In genomic region chr6:146258261-146258660, GRCm38 (mm10) we compare ENCODE assay signal across 17 mouse cellular contexts.
A peak's percentile ranks its signal among the peaks of the same experiment; 100 is the strongest.
DNase-seq lines count a peak whose midpoint lies in the region; ATAC-seq and TF ChIP-seq lines count a peak whose summit lies in the region.
"Had no signal": no experiment of that assay in that cellular context is flagged by ENCODE, and none has a peak within 500 bp of the region (broad histone marks: within the 10 kb centered on the region; RNA-seq: fewer than 3 reads in every experiment).

No protein-coding gene starts in this region.

- no peak for ATAC-seq in forebrain, postnatal 0 days
- no peak for ATAC-seq in forebrain, embryonic 13.5 days
- ATAC-seq in liver, embryonic 14.5 days (ENCODE audit: insufficient read depth): no peak
- no peak for ATAC-seq in liver, embryonic 11.5 days (replicated peaks; ENCODE audit: low FRiP score)
- ATAC-seq in erythroid progenitor cell, adult 5-6 weeks (replicated peaks; ENCODE audit: low FRiP score, poor library complexity, severe bottlenecking): no peak
- no peak for ATAC-seq in erythroblast, adult 5-6 weeks (replicated peaks; ENCODE audit: low FRiP score, poor library complexity, severe bottlenecking)
- ATAC-seq: forebrain, embryonic 16.5 days had no signal

- 94% methylated on average over 3 of the region's 3 CpGs for WGBS in forebrain, postnatal 0 days
- WGBS in forebrain, embryonic 13.5 days: 96% methylated on average over 3 of the region's 3 CpGs
- WGBS in liver, embryonic 14.5 days (ENCODE audit: insufficient replicate concordance): 82% methylated on average over 3 of the region's 3 CpGs
- WGBS in liver, embryonic 11.5 days: 88% methylated on average over 3 of the region's 3 CpGs

- H3K4me1 ChIP-seq in forebrain, postnatal 0 days (ENCODE audit: insufficient read depth): no peaks in the 10 kb centered on the region
- H3K4me1 ChIP-seq in forebrain, embryonic 13.5 days: no peaks in the 10 kb centered on the region
- peaks cover 8 to 18% of the 10 kb centered on the region in 2 experiments; a peak in 3 of 4 replicates for H3K4me1 ChIP-seq in liver, embryonic 14.5 days (replicated peaks; ENCODE audit: control insufficient read depth in 2 of 2, insufficient read depth in 2 of 2, low read length in 1 of 2)
- peaks cover 6% of the 10 kb centered on the region for H3K4me1 ChIP-seq in liver, embryonic 11.5 days (replicated peaks; ENCODE audit: control insufficient read depth, insufficient read depth, low read length)

- no peaks in the 10 kb centered on the region for H3K36me3 ChIP-seq in forebrain, postnatal 0 days (ENCODE audit: insufficient read depth)
- H3K36me3 ChIP-seq in forebrain, embryonic 13.5 days (ENCODE audit: poor library complexity, severe bottlenecking): no peaks in the 10 kb centered on the region
- no peaks in the 10 kb centered on the region for H3K36me3 ChIP-seq in liver, embryonic 14.5 days (replicated peaks; ENCODE audit: control insufficient read depth, insufficient read depth, low read depth)
- H3K36me3 ChIP-seq in liver, embryonic 11.5 days (ENCODE audit: control insufficient read depth, insufficient read depth, low read length): no peaks in the 10 kb centered on the region; the same call in 1 of the 2 replicates
- H3K36me3 ChIP-seq: embryonic facial prominence, embryonic 15.5 days; heart, embryonic 15.5 days; hindbrain, embryonic 13.5 days had no signal

- H3K27me3 ChIP-seq in forebrain, postnatal 0 days (ENCODE audit: insufficient read depth, low read length): no peaks in the 10 kb centered on the region
- H3K27me3 ChIP-seq in forebrain, embryonic 13.5 days: no peaks in the 10 kb centered on the region
- H3K27me3 ChIP-seq in liver, embryonic 14.5 days (ENCODE audit: control insufficient read depth, insufficient read depth, low read length): no peaks in the 10 kb centered on the region
- H3K27me3 ChIP-seq in liver, embryonic 11.5 days (replicated peaks; ENCODE audit: control insufficient read depth, insufficient read depth, low read length): no peaks in the 10 kb centered on the region
- H3K27me3 ChIP-seq: embryonic facial prominence, embryonic 15.5 days; heart, embryonic 15.5 days; hindbrain, embryonic 13.5 days; lung, embryonic 15.5 days had no signal

- peak; percentile 18; the same call in 1 of the 2 replicates for TF ChIP-seq CTCF in forebrain, postnatal 0 days (IDR thresholded peaks at IDR 0.05; ENCODE audit: low read depth)
- peak; percentile 69 for TF ChIP-seq CTCF in liver, embryonic 14.5 days (IDR thresholded peaks at IDR 0.05; ENCODE audit: low read depth)

- H3K9ac ChIP-seq in forebrain, postnatal 0 days: no peak overlapping the region
- H3K9ac ChIP-seq in forebrain, embryonic 13.5 days: no peak overlapping the region
- H3K9ac ChIP-seq in liver, embryonic 14.5 days (replicated peaks): no peak overlapping the region
- H3K9ac ChIP-seq in liver, embryonic 11.5 days (ENCODE audit: low read depth, low read length): no peak overlapping the region
- H3K9ac ChIP-seq: embryonic facial prominence, embryonic 15.5 days; heart, embryonic 15.5 days; hindbrain, embryonic 13.5 days; lung, embryonic 15.5 days had no signal

- no peak for DNase-seq in forebrain, postnatal 0 days
- DNase-seq in liver, embryonic 14.5 days (ENCODE audit: low read depth in 3 of 3, low spot score in 3 of 3): no peak
- DNase-seq in liver, embryonic 11.5 days (ENCODE audit: low spot score): no peak
- peak; percentile 19 for DNase-seq in 416B (ENCODE audit: low read depth)
- DNase-seq in ZHBTc4 (ENCODE audit: low read depth, low spot score): peak; percentile 39
- DNase-seq: adrenal gland, postnatal 10 days; cerebellum, adult 11-12 months; gastrocnemius, postnatal 36 days; left cerebral cortex, postnatal 4 days had no signal

- no peak overlapping the region for H3K4me3 ChIP-seq in forebrain, postnatal 0 days (ENCODE audit: low read depth, low read length)
- H3K4me3 ChIP-seq in forebrain, embryonic 13.5 days: no peak overlapping the region
- H3K4me3 ChIP-seq in liver, embryonic 14.5 days (ENCODE audit: insufficient read depth in 1 of 2, low read depth in 2 of 2, low read length in 2 of 2): no peak overlapping the region
- no peak overlapping the region for H3K4me3 ChIP-seq in liver, embryonic 11.5 days (ENCODE audit: low read depth, low read length)
- H3K4me3 ChIP-seq: embryonic facial prominence, embryonic 15.5 days; heart, embryonic 15.5 days; hindbrain, embryonic 13.5 days; lung, embryonic 15.5 days had no signal

- no peak overlapping the region for H3K27ac ChIP-seq in forebrain, postnatal 0 days (ENCODE audit: low read depth, low read length)
- no peak overlapping the region for H3K27ac ChIP-seq in forebrain, embryonic 13.5 days
- H3K27ac ChIP-seq in liver, embryonic 14.5 days: no peak overlapping the region
- no peak overlapping the region for H3K27ac ChIP-seq in liver, embryonic 11.5 days (ENCODE audit: low read depth, low read length)
- H3K27ac ChIP-seq: embryonic facial prominence, embryonic 15.5 days; heart, embryonic 15.5 days; hindbrain, embryonic 13.5 days; lung, embryonic 15.5 days had no signal

- H3K9me3 ChIP-seq in forebrain, postnatal 0 days (ENCODE audit: low read length): no peaks in the 10 kb centered on the region
- H3K9me3 ChIP-seq in forebrain, embryonic 13.5 days (replicated peaks): peaks cover 6% of the 10 kb centered on the region
- peaks cover 4% of the 10 kb centered on the region for H3K9me3 ChIP-seq in liver, embryonic 14.5 days (ENCODE audit: control insufficient read depth, low read length)
- 0 out of 2 replicates have a peak, but pooled peaks cover 2% of the 10 kb centered on the region for H3K9me3 ChIP-seq in liver, embryonic 11.5 days (ENCODE audit: control insufficient read depth, low read length)
- H3K9me3 ChIP-seq: embryonic facial prominence, embryonic 15.5 days; heart, embryonic 15.5 days; hindbrain, embryonic 13.5 days; lung, embryonic 15.5 days had no signal

- no peak overlapping the region for H3K4me2 ChIP-seq in forebrain, postnatal 0 days (ENCODE audit: low read depth)
- no peak overlapping the region for H3K4me2 ChIP-seq in forebrain, embryonic 13.5 days
- H3K4me2 ChIP-seq in liver, embryonic 14.5 days (ENCODE audit: low read depth): no peak overlapping the region
- no peak overlapping the region for H3K4me2 ChIP-seq in liver, embryonic 11.5 days
- H3K4me2 ChIP-seq: embryonic facial prominence, embryonic 15.5 days; heart, embryonic 15.5 days; hindbrain, embryonic 13.5 days; lung, embryonic 15.5 days had no signal

- no peak for TF ChIP-seq EP300 in liver, embryonic 14.5 days (IDR thresholded peaks at IDR 0.05; ENCODE audit: low read depth)

Comparison
In these comparisons a context has a peak if more than half of its experiments do, and no peak if none do; other contexts are left out.
1. DNase-seq: peak in 416B (single experiment) and ZHBTc4 (single experiment); none in forebrain, postnatal 0 days (single experiment), liver, embryonic 14.5 days (0 of 3) and liver, embryonic 11.5 days (single experiment).